Mouse (Mus musculus) heart, postnatal 0 days (tissue): ENCODE results near the gene Elovl1. TPM values are rescaled to one million over a fixed set of nuclear protein-coding genes. Genes with fewer than 3 reads are reported as not detected.
A peak's percentile ranks its signal among the peaks of the same experiment; 100 is the strongest.

Experiments used
- ATAC-seq: fragments of 200-750 bp; cut with Nextera tagmentation; 2 replicates; pipeline ENCODE4 v1.8.0; 2017; ENCODE audit warnings: low read depth, moderate number of reproducible peaks, moderate library complexity; ENCODE audit not compliant: insufficient read depth
- DNase-seq: peaks from one replicate; pipeline ENCODE4 v3.0.0-alpha.2; 2016; ENCODE audit warnings: low spot score
- H3K27ac ChIP-seq: fragments of 300-500 bp; sonication (generic); 2 replicates; pipeline ENCODE4 v1.5.1; 2014; ENCODE audit warnings: low read depth, mild to moderate bottlenecking
- H3K27me3 ChIP-seq: fragments of 300-500 bp; sonication (generic); 2 replicates; pipeline ENCODE4 v1.6.1; 2014; ENCODE audit warnings: low read length, mixed read lengths; ENCODE audit not compliant: control insufficient read depth, insufficient read depth
- H3K36me3 ChIP-seq: fragments of 300-500 bp; sonication (generic); replicated peaks from 2 replicates; pipeline ENCODE4 v1.6.1; 2014; ENCODE audit warnings: low read length, mixed read lengths; ENCODE audit not compliant: control insufficient read depth, insufficient read depth
- H3K4me1 ChIP-seq: fragments of 300-500 bp; sonication (generic); 2 replicates; pipeline ENCODE4 v1.6.1; 2014; ENCODE audit warnings: antibody characterized with exemption; ENCODE audit not compliant: control insufficient read depth, insufficient read depth
- H3K4me2 ChIP-seq: fragments of 300-500 bp; sonication (generic); 2 replicates; pipeline ENCODE4 v1.6.1; 2014; ENCODE audit warnings: low read depth, mild to moderate bottlenecking, low read length, moderate library complexity
- H3K4me3 ChIP-seq: fragments of 300-500 bp; sonication (generic); 2 replicates; pipeline ENCODE4 v1.5.1; 2014; ENCODE audit warnings: low read depth, low read length
- H3K9ac ChIP-seq: fragments of 300-500 bp; sonication (generic); replicated peaks from 2 replicates; pipeline ENCODE4 v1.6.1; 2014; ENCODE audit warnings: low read depth, low read length, mixed read lengths
- H3K9me3 ChIP-seq: fragments of 300-500 bp; sonication (generic); replicated peaks from 2 replicates; pipeline ENCODE4 v1.6.1; 2016; ENCODE audit warnings: low read length; ENCODE audit not compliant: control insufficient read depth
- CTCF ChIP-seq: IDR thresholded peaks from 2 replicates; pipeline ENCODE4 v1.5.1; 2016; ENCODE audit warnings: antibody characterized with exemption, control low read depth, low read depth
- EP300 ChIP-seq: IDR thresholded peaks from 2 replicates; pipeline ENCODE4 v1.6.1; 2016; ENCODE audit warnings: antibody characterized with exemption, low read depth
- WGBS: fragments of 180-500 bp; shearing (Covaris S2); extraction: QIAGEN DNeasy Blood & Tissue Kit; methylation state at CpG from one replicate; pipeline ENCODE4 v1.1.7; 2014; 5-methylcytosine and 5-hydroxymethylcytosine counted together
- polyA plus RNA-seq: library from polyadenylated mRNA; unstranded; fragments of >200 nt; fragmentation: Nextera tagmentation; extraction: Ambion mirVana; gene quantifications from 2 replicates; pipeline ENCODE4 v1.2.1, GENCODE M21; 2015
- total RNA-seq: library from RNA; depleted of rRNA; stranded (reverse); fragments of >200 nt; gene quantifications from 2 replicates; pipeline ENCODE4 v1.2.3, GENCODE M21; 2014; ENCODE audit warnings: low replicate concordance

Elovl1 gene
- total and polyA plus RNA-seq, 2 experiments from 2014 or later: 44.4 to 49.9 TPM

DNA sequence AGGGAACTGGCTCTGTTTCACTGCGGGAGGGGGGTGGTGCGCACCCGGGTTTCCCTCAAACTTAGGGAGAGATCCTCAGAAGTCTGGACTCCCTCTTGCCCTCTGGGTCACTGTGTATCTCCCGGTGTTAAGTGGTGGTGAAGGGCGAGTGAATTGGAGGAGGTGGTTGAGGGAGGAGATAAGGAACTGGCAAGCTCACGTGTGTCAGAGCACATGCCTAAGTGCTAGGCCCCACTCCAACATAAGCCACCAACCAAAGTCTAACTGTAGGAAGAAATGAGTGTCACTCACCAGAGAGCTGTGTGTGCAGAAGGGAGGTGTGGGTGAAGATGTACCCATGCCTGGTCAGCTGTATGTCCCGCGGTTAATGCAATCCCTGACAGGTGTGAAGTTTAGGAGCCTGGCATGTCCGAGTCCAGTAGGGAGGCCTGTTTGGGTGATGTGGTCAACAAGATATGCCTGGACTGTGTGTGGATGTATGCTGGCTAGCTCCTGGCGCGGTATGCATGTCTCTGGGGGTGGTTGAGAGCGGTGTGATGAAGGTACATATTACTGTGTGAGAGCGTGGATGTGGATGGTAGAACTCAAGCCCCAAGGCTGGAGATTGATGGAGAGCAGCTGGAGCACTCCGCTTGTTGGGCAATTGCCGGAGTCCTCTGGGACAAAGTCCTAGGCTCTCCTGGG lies 780 bp downstream of the Elovl1 start:
- no peaks in the 10 kb centered on the region for H3K27me3 ChIP-seq
- H3K36me3 ChIP-seq: peaks cover 37% of the 10 kb centered on the region
- peak overlapping the region; percentile 86 for H3K27ac ChIP-seq
- peak overlapping the region; percentile 84 for H3K4me2 ChIP-seq
- no peaks in the 10 kb centered on the region for H3K9me3 ChIP-seq
- WGBS: 28% methylated on average over 15 of the region's 15 CpGs
- DNase-seq: peak; percentile 72
- H3K4me1 ChIP-seq: peaks cover 21% of the 10 kb centered on the region
- TF ChIP-seq EP300 (no peak), CTCF (no peak)
- ATAC-seq: peak; percentile 34
- peak overlapping the region; percentile 59 for H3K4me3 ChIP-seq
- peak overlapping the region; percentile 67 for H3K9ac ChIP-seq

GRCm38 (mm10) chr4:118429215-118429895 lies 1.5 kb downstream of the Elovl1 start:
- H3K27me3 ChIP-seq: no peaks in the 10 kb centered on the region
- H3K36me3 ChIP-seq: peaks cover 44% of the 10 kb centered on the region
- H3K27ac ChIP-seq: peak overlapping the region; percentile 86; the same call in 1 of the 2 replicates
- peak overlapping the region; percentile 59 for H3K4me3 ChIP-seq
- WGBS: 55% methylated on average over 7 of the region's 7 CpGs
- H3K9me3 ChIP-seq: no peaks in the 10 kb centered on the region
- H3K9ac ChIP-seq: peak overlapping the region; percentile 67; the same call in 1 of the 2 replicates
- peaks cover 24% of the 10 kb centered on the region for H3K4me1 ChIP-seq
- DNase-seq (no peak), ATAC-seq (no peak)
- TF ChIP-seq CTCF (no peak), EP300 (no peak)
- peak overlapping the region; percentile 84 for H3K4me2 ChIP-seq

GRCm38 (mm10) chr4:118432332-118432731 lies 4.4 kb downstream of the Elovl1 start:
- DNase-seq (no peak), ATAC-seq (no peak)
- Histone ChIP-seq H3K9me3 (no peaks in the 10 kb centered on the region), H3K4me1 (peaks cover 46% of the 10 kb centered on the region), H3K9ac (no peak overlapping the region), H3K36me3 (peaks cover 47% of the 10 kb centered on the region), H3K27me3 (no peaks in the 10 kb centered on the region), H3K27ac (no peak overlapping the region), H3K4me3 (no peak overlapping the region), H3K4me2 (no peak overlapping the region)
- 86% methylated on average over 8 of the region's 8 CpGs for WGBS
- no peak for TF ChIP-seq EP300
- TF ChIP-seq CTCF: no peak

DNA sequence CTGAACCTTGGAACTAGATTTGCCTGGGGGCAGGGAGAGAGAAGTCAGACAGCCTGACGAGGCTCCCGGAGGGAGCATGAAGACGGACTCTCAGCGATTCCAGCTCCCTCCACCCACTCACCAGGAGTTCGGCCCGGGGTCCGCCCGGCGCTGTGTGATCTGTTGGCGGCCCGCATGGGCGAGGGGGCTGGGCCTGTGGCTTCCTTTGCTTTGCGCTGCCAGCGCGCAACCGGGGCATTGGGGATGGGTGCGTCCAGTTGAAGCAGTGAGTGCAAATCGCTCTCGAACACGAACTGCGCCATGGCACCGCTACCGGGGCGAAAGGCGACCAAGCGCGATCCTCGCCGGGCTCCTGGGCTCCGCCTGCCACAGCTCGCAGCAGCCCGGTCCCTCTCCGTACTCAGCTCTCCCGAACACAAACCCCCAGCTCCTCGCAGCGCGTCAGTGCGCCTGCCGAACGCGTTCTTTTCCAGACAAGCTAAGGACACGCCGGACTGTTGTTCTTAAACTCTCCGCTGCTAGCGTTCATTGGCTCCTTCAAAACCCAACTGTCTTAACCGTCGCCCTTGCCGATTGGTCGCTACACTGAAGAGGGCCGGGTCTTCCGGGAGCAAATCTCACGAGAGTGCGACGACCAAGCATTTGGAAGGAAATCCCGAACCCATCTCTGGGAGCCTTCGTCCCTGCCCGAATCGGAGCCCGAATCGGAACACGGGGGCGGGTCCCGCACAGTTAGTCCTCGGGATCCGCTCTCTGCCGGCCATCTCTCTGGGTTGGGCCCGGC lies 9.1 kb downstream of the Elovl1 start, which contains the start of gene Cdc20:
Cdc20 (minus strand) TSS at position 533 of the 784 bp plus-strand sequence.
- Histone ChIP-seq H3K4me3 (peak within 1 kb of the TSS; percentile 66), H3K36me3 (peaks cover 27% of the 10 kb centered on the region), H3K27me3 (no peaks in the 10 kb centered on the region), H3K27ac (peak within 1 kb of the TSS; percentile 88), H3K4me2 (peak within 1 kb of the TSS; percentile 97), H3K9ac (peak within 1 kb of the TSS; percentile 80), H3K9me3 (no peaks in the 10 kb centered on the region), H3K4me1 (peaks cover 37% of the 10 kb centered on the region)
- TF ChIP-seq EP300: peak; percentile 20; the same call in 1 of the 2 replicates
- no peak for TF ChIP-seq CTCF
- peak; percentile 98 for DNase-seq
- under 1% methylated on average over 67 of the region's 67 CpGs for WGBS
- ATAC-seq: peak; percentile 96

DNA sequence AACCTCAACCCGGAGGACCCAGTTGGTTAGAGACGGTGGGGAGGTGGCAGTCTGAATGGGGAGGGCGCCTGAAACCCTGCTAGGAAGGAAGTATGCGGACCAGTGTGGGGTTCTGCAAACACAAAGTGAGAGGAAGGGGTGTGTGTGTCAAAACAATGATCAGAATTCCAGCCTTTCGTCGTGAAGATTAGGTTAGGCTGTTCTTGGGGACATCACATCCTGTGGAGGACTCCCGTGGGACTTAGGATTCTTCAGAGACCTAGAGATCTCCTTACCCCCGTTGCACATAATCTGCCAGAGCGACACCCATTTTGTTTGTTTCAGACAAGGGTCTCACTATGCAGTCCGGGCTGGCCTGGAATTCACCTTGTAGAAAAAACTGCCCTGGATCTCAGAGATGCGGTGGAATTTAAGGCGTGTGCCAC lies 9.9 kb downstream of the Elovl1 start:
- DNase-seq: peak; percentile 61
- Histone ChIP-seq H3K27ac (peak overlapping the region; percentile 88), H3K27me3 (no peaks in the 10 kb centered on the region), H3K4me3 (peak overlapping the region; percentile 66), H3K9ac (peak overlapping the region; percentile 80), H3K4me1 (peaks cover 37% of the 10 kb centered on the region), H3K36me3 (peaks cover 18% of the 10 kb centered on the region), H3K4me2 (peak overlapping the region; percentile 97), H3K9me3 (no peaks in the 10 kb centered on the region)
- peak; percentile 22 for ATAC-seq
- no peak; the same call in 1 of the 2 replicates for TF ChIP-seq EP300
- no peak for TF ChIP-seq CTCF
- 7% methylated on average over 12 of the region's 12 CpGs for WGBS
